Mouse (Mus musculus) liver, postnatal 0 days (tissue): ENCODE measurements around the gene Ntrk2.

Experiments used
- CTCF ChIP-seq: sonication (generic); IDR thresholded peaks from 2 replicates; pipeline ENCODE4 v1.5.1; 2016; ENCODE audit warnings: antibody characterized with exemption, low read depth
- EP300 ChIP-seq: IDR thresholded peaks from 2 replicates; pipeline ENCODE4 v1.6.1; 2016; ENCODE audit warnings: antibody characterized with exemption, low read depth, mild to moderate bottlenecking

- no peak for TF ChIP-seq CTCF
- no peak for TF ChIP-seq EP300
Measured at GRCm38 (mm10) chr13:59119596-59120394, 313.4 kb downstream of the Ntrk2 start.
